Mouse (Mus musculus) urinary bladder, adult 2 months (tissue): ENCODE results near the gene Ccdc124. TPM values are rescaled to one million over a fixed set of nuclear protein-coding genes. Genes with fewer than 3 reads are reported as not detected.
"Not testable (repeated sequence)": the region's sequence is repeated elsewhere in the genome, so short reads cannot be mapped to it uniquely, and the experiment has no call there.

Experiments
- DNase-seq: peaks from one replicate; pipeline ENCODE4 v3.0.0; 2022; ENCODE audit warnings: low spot score
- polyA plus RNA-seq: library from polyadenylated mRNA; depleted of rRNA; stranded (reverse); fragments of >200 nt; gene quantifications from 2 replicates; pipeline ENCODE4 v1.2.3, GENCODE M21; 2012; rRNA removed

The Ccdc124 gene
- polyA plus RNA-seq, 1 experiment: 74.6 TPM

GRCm38 (mm10) chr8:70822594-70822993, 51.1 kb downstream of the Ccdc124 start:
- not testable (repeated sequence) for DNase-seq

- no peak for DNase-seq
Observed at GRCm38 (mm10) chr8:70821992-70822391, 51.7 kb downstream of the Ccdc124 start.

- peak; percentile 56 for DNase-seq
Observed at GRCm38 (mm10) chr8:70821399-70821962, 52.3 kb downstream of the Ccdc124 start.

GRCm38 (mm10) chr8:70820101-70820935, 53.4 kb downstream of the Ccdc124 start:
- DNase-seq: no peak

Other genes starting within 250 kb of the Ccdc124 start
- 0.84 and 1.1 TPM in 2 replicates for gene Gdf15, start 241.5 kb downstream of the Ccdc124 start, polyA plus RNA-seq
- 19.2 and 20.6 TPM in 2 replicates for gene Pgpep1, start 213.5 kb downstream of the Ccdc124 start, polyA plus RNA-seq
- gene Lsm4, start 200.7 kb downstream of the Ccdc124 start, polyA plus RNA-seq: 97.8 and 99.4 TPM in 2 replicates
- gene Jund, start 175.0 kb downstream of the Ccdc124 start, polyA plus RNA-seq: 132 and 153 TPM in 2 replicates
- not detected in 2 replicates for gene Iqcn, start 170.5 kb downstream of the Ccdc124 start, polyA plus RNA-seq
- gene Gm3336, start 155.4 kb downstream of the Ccdc124 start, polyA plus RNA-seq: 0.46 and 0.56 TPM in 2 replicates
- 0.54 and 0.59 TPM in 2 replicates for gene Pde4c, start 150.2 kb downstream of the Ccdc124 start, polyA plus RNA-seq
- 34.1 and 35.3 TPM in 2 replicates for gene Rab3a, start 119.3 kb downstream of the Ccdc124 start, polyA plus RNA-seq
- 38.2 and 41.9 TPM in 2 replicates for gene Mpv17l2, start 113.0 kb downstream of the Ccdc124 start, polyA plus RNA-seq
- 57.3 and 66.0 TPM in 2 replicates for gene Pik3r2, start 97.2 kb downstream of the Ccdc124 start, polyA plus RNA-seq
- 19.5 and 19.7 TPM in 2 replicates for gene Mast3, start 68.9 kb downstream of the Ccdc124 start, polyA plus RNA-seq
- 0.58 and 0.94 TPM in 2 replicates for gene Il12rb1, start 65.5 kb downstream of the Ccdc124 start, polyA plus RNA-seq
- 20.4 and 27.4 TPM in 2 replicates for gene Arrdc2, start 34.2 kb downstream of the Ccdc124 start, polyA plus RNA-seq
- 5.5 and 5.6 TPM in 2 replicates for gene Kcnn1, start 10.7 kb downstream of the Ccdc124 start, polyA plus RNA-seq
- gene Slc5a5, start 18.8 kb upstream of the Ccdc124 start, polyA plus RNA-seq: 1.7 and 2.3 TPM in 2 replicates
- gene Rpl18a, start 23.5 kb upstream of the Ccdc124 start, polyA plus RNA-seq: 3,950 and 3,976 TPM in 2 replicates
- gene Map1s, start 32.0 kb upstream of the Ccdc124 start, polyA plus RNA-seq: 30.8 and 34.4 TPM in 2 replicates